Mouse (Mus musculus) heart, postnatal 0 days (tissue): ENCODE measurements around the gene Mon1b. TPM values are rescaled to one million over a fixed set of nuclear protein-coding genes. Genes with fewer than 3 reads are reported as not detected.

Experiments
- ATAC-seq: fragments of 200-750 bp; cut with Nextera tagmentation; 2 replicates; pipeline ENCODE4 v1.8.0; 2017; ENCODE audit warnings: low read depth, moderate number of reproducible peaks, moderate library complexity; ENCODE audit not compliant: insufficient read depth
- DNase-seq: peaks from one replicate; pipeline ENCODE4 v3.0.0-alpha.2; 2016; ENCODE audit warnings: low spot score
- H3K27ac ChIP-seq: fragments of 300-500 bp; sonication (generic); 2 replicates; pipeline ENCODE4 v1.5.1; 2014; ENCODE audit warnings: low read depth, mild to moderate bottlenecking
- H3K27me3 ChIP-seq: fragments of 300-500 bp; sonication (generic); 2 replicates; pipeline ENCODE4 v1.6.1; 2014; ENCODE audit warnings: low read length, mixed read lengths; ENCODE audit not compliant: control insufficient read depth, insufficient read depth
- H3K36me3 ChIP-seq: fragments of 300-500 bp; sonication (generic); replicated peaks from 2 replicates; pipeline ENCODE4 v1.6.1; 2014; ENCODE audit warnings: low read length, mixed read lengths; ENCODE audit not compliant: control insufficient read depth, insufficient read depth
- H3K4me1 ChIP-seq: fragments of 300-500 bp; sonication (generic); 2 replicates; pipeline ENCODE4 v1.6.1; 2014; ENCODE audit warnings: antibody characterized with exemption; ENCODE audit not compliant: control insufficient read depth, insufficient read depth
- H3K4me2 ChIP-seq: fragments of 300-500 bp; sonication (generic); 2 replicates; pipeline ENCODE4 v1.6.1; 2014; ENCODE audit warnings: low read depth, mild to moderate bottlenecking, low read length, moderate library complexity
- H3K4me3 ChIP-seq: fragments of 300-500 bp; sonication (generic); 2 replicates; pipeline ENCODE4 v1.5.1; 2014; ENCODE audit warnings: low read depth, low read length
- H3K9ac ChIP-seq: fragments of 300-500 bp; sonication (generic); replicated peaks from 2 replicates; pipeline ENCODE4 v1.6.1; 2014; ENCODE audit warnings: low read depth, low read length, mixed read lengths
- H3K9me3 ChIP-seq: fragments of 300-500 bp; sonication (generic); replicated peaks from 2 replicates; pipeline ENCODE4 v1.6.1; 2016; ENCODE audit warnings: low read length; ENCODE audit not compliant: control insufficient read depth
- CTCF ChIP-seq: IDR thresholded peaks from 2 replicates; pipeline ENCODE4 v1.5.1; 2016; ENCODE audit warnings: antibody characterized with exemption, control low read depth, low read depth
- EP300 ChIP-seq: IDR thresholded peaks from 2 replicates; pipeline ENCODE4 v1.6.1; 2016; ENCODE audit warnings: antibody characterized with exemption, low read depth
- WGBS: fragments of 180-500 bp; shearing (Covaris S2); extraction: QIAGEN DNeasy Blood & Tissue Kit; methylation state at CpG from one replicate; pipeline ENCODE4 v1.1.7; 2014; 5-methylcytosine and 5-hydroxymethylcytosine counted together
- polyA plus RNA-seq: library from polyadenylated mRNA; unstranded; fragments of >200 nt; fragmentation: Nextera tagmentation; extraction: Ambion mirVana; gene quantifications from 2 replicates; pipeline ENCODE4 v1.2.1, GENCODE M21; 2015
- total RNA-seq: library from RNA; depleted of rRNA; stranded (reverse); fragments of >200 nt; gene quantifications from 2 replicates; pipeline ENCODE4 v1.2.3, GENCODE M21; 2014; ENCODE audit warnings: low replicate concordance

Gene Mon1b
- total and polyA plus RNA-seq, 2 experiments from 2014 or later = 2.3 to 3.5 TPM

GRCm38 (mm10) chr8:113674611-113675010 lies 39.2 kb downstream of the Mon1b start:
- ATAC-seq (no peak), DNase-seq (no peak)
- H3K9ac ChIP-seq = no peak overlapping the region
- H3K4me1 ChIP-seq = no peaks in the 10 kb centered on the region
- H3K4me2 ChIP-seq = no peak overlapping the region
- H3K27ac ChIP-seq = no peak overlapping the region
- no peaks in the 10 kb centered on the region for H3K36me3 ChIP-seq
- WGBS = 62% methylated on average over 3 of the region's 3 CpGs
- H3K9me3 ChIP-seq = no peaks in the 10 kb centered on the region
- TF ChIP-seq EP300 (no peak), CTCF (no peak)
- no peaks in the 10 kb centered on the region for H3K27me3 ChIP-seq
- no peak overlapping the region for H3K4me3 ChIP-seq

GRCm38 (mm10) chr8:113675281-113675680 lies 39.9 kb downstream of the Mon1b start:
- Histone ChIP-seq H3K27me3 (no peaks in the 10 kb centered on the region), H3K4me1 (no peaks in the 10 kb centered on the region), H3K9me3 (no peaks in the 10 kb centered on the region), H3K4me2 (no peak overlapping the region), H3K4me3 (no peak overlapping the region), H3K9ac (no peak overlapping the region), H3K27ac (no peak overlapping the region), H3K36me3 (no peaks in the 10 kb centered on the region)
- ATAC-seq (no peak), DNase-seq (no peak)
- 44% methylated on average over 2 of the region's 2 CpGs for WGBS
- TF ChIP-seq CTCF (no peak), EP300 (no peak)

- ATAC-seq (no peak), DNase-seq (no peak)
- no peak overlapping the region for H3K9ac ChIP-seq
- no peaks in the 10 kb centered on the region for H3K4me1 ChIP-seq
- no peaks in the 10 kb centered on the region for H3K9me3 ChIP-seq
- H3K4me3 ChIP-seq = no peak overlapping the region
- no peaks in the 10 kb centered on the region for H3K36me3 ChIP-seq
- no peak overlapping the region for H3K4me2 ChIP-seq
- TF ChIP-seq EP300 = no peak
- TF ChIP-seq CTCF = no peak
- H3K27ac ChIP-seq = no peak overlapping the region
- H3K27me3 ChIP-seq = no peaks in the 10 kb centered on the region
- WGBS = 76% methylated on average over 1 of the region's 1 CpGs
Measured at GRCm38 (mm10) chr8:113676811-113677210, 41.4 kb downstream of the Mon1b start.

GRCm38 (mm10) chr8:113679361-113679760 lies 44.0 kb downstream of the Mon1b start:
- H3K9me3 ChIP-seq = no peaks in the 10 kb centered on the region
- H3K9ac ChIP-seq = no peak overlapping the region
- H3K27ac ChIP-seq = no peak overlapping the region
- no peak overlapping the region for H3K4me3 ChIP-seq
- DNase-seq (no peak), ATAC-seq (no peak)
- no peaks in the 10 kb centered on the region for H3K4me1 ChIP-seq
- H3K27me3 ChIP-seq = no peaks in the 10 kb centered on the region
- TF ChIP-seq CTCF (no peak), EP300 (no peak)
- 39% methylated on average over 3 of the region's 3 CpGs for WGBS
- no peaks in the 10 kb centered on the region for H3K36me3 ChIP-seq
- H3K4me2 ChIP-seq = no peak overlapping the region

- H3K36me3 ChIP-seq = no peaks in the 10 kb centered on the region
- no peaks in the 10 kb centered on the region for H3K4me1 ChIP-seq
- DNase-seq (no peak), ATAC-seq (no peak)
- no peak for TF ChIP-seq EP300
- TF ChIP-seq CTCF = no peak
- H3K27ac ChIP-seq = no peak overlapping the region
- H3K9me3 ChIP-seq = no peaks in the 10 kb centered on the region
- H3K4me2 ChIP-seq = no peak overlapping the region
- WGBS = 68% methylated on average over 17 of the region's 17 CpGs
- H3K9ac ChIP-seq = no peak overlapping the region
- H3K27me3 ChIP-seq = no peaks in the 10 kb centered on the region
- H3K4me3 ChIP-seq = no peak overlapping the region
Measured at GRCm38 (mm10) chr8:113687889-113688542, 52.6 kb downstream of the Mon1b start.

- H3K4me3 ChIP-seq = no peak overlapping the region
- H3K9me3 ChIP-seq = no peaks in the 10 kb centered on the region
- no peak overlapping the region for H3K27ac ChIP-seq
- H3K9ac ChIP-seq = no peak overlapping the region
- DNase-seq (no peak), ATAC-seq (no peak)
- H3K27me3 ChIP-seq = no peaks in the 10 kb centered on the region
- WGBS = 65% methylated on average over 8 of the region's 8 CpGs
- TF ChIP-seq EP300 (no peak), CTCF (no peak)
- no peak overlapping the region for H3K4me2 ChIP-seq
- no peaks in the 10 kb centered on the region for H3K36me3 ChIP-seq
- no peaks in the 10 kb centered on the region for H3K4me1 ChIP-seq
Measured at GRCm38 (mm10) chr8:113688543-113688915, 53.1 kb downstream of the Mon1b start.
